ENCODE assay signal across 8 mouse cellular contexts in the genomic region with DNA sequence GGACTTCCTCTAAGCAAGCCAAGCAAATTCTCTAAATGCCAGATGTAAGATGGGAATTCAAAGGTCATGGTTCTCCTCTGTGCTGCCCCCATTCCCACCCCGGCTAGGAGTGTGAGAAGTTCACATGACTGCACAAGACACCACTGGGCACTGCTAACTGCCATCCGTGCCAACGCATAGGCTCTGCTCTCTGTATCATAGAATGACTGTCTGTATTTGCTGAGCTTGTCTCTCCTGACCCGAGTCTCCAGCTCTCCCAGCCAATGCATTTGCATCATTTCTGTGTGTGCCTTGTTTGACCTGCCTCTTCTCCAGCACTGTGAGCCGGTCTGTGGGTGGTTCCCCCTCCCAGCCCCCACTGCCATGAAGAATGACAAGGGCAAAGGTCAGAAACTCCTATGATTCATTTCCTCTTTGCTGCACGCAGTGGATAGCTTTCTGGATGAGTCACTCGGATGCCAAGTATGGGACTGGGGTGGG. TPM values are rescaled to one million over a fixed set of nuclear protein-coding genes. Genes with fewer than 3 reads are reported as not detected.
DNase-seq lines count a peak whose midpoint lies in the region; ATAC-seq and TF ChIP-seq lines count a peak whose summit lies in the region.

No protein-coding gene starts in this region.

- DNase-seq in layer of hippocampus, adult 2 months (ENCODE audit: low spot score in 2 of 2) = no peak
- no peak for DNase-seq in layer of hippocampus, adult 9-10 months (ENCODE audit: low spot score)
- DNase-seq in c-Kit-positive CD71-negative TER-119-negative erythroid progenitor cells, embryonic 14.5 days (ENCODE audit: low read depth) = peak; percentile 53
- DNase-seq in heart, postnatal 25 days (ENCODE audit: low spot score) = peak; percentile 19
- peak; percentile 60 for DNase-seq in liver
- no peak for DNase-seq in frontal cortex, postnatal 36 days (ENCODE audit: low spot score in 2 of 2)
- no peak for DNase-seq in left cerebral cortex, adult 11 months (ENCODE audit: low spot score)

- peak overlapping the region; percentile 49; the same call in 1 of the 2 replicates for H3K27ac ChIP-seq in layer of hippocampus, adult 2 months

- intact Hi-C loops in heart, postnatal 25 days (cut with DNase I) = loop anchor here (1.0 kb wide), 1 partner anchor 38 kb away; the partner anchor contains the start of gene Phlda1

- no peak for TF ChIP-seq CTCF in layer of hippocampus, adult 2 months (conservative IDR thresholded peaks at IDR 0.05)

- H3K4me3 ChIP-seq in layer of hippocampus, adult 2 months = no peak overlapping the region

- ATAC-seq in neutrophil, adult 5-6 weeks (ENCODE audit: extremely low read depth, insufficient number of reproducible peaks, low FRiP score, poor library complexity, severe bottlenecking) = 0 out of 2 replicates have a peak, but pooled peaks have one; percentile 7

RNA-seq across cellular contexts. Expression of gene Phlda1, which starts 37.7 kb away (rescaled TPM):
- total RNA-seq in layer of hippocampus, adult 2 months (2021) = 10 to 100 TPM; 16.7 to 18.3 TPM
- 10 to 100 TPM; 16.9 to 18.8 TPM for total RNA-seq in heart, postnatal 25 days (2021)
- 2.0 and 4.5 TPM in 2 replicates for total RNA-seq in neutrophil, adult 5-6 weeks (2017)

Comparison
In these comparisons a context has a peak if more than half of its experiments do, and no peak if none do; other contexts are left out.
1. DNase-seq: peak in c-Kit-positive CD71-negative TER-119-negative erythroid progenitor cells, embryonic 14.5 days (single experiment), heart, postnatal 25 days (single experiment) and liver (single experiment); none in layer of hippocampus, adult 2 months (0 of 2), layer of hippocampus, adult 9-10 months (single experiment), frontal cortex, postnatal 36 days (0 of 2) and left cerebral cortex, adult 11 months (single experiment).